11 mouse cellular contexts compared by ENCODE assay signal in genomic region chr10:43689914-43690316, GRCm38 (mm10).
DNase-seq lines count a peak whose midpoint lies in the region; ATAC-seq and TF ChIP-seq lines count a peak whose summit lies in the region.
"Had no signal": no experiment of that assay in that cellular context is flagged by ENCODE, and none has a peak within 500 bp of the region (broad histone marks: within the 10 kb centered on the region; RNA-seq: fewer than 3 reads in every experiment).

No protein-coding gene starts in this region.

- H3K27me3 ChIP-seq in heart, embryonic 13.5 days (replicated peaks), result no peaks in the 10 kb centered on the region
- H3K27me3 ChIP-seq in lung, postnatal 0 days (replicated peaks; ENCODE audit: insufficient read depth, low read length), result no peaks in the 10 kb centered on the region
- H3K27me3 ChIP-seq in intestine, embryonic 14.5 days (replicated peaks; ENCODE audit: control insufficient read depth, insufficient read depth, low read length), result no peaks in the 10 kb centered on the region
- H3K27me3 ChIP-seq in hindbrain, embryonic 12.5 days, result no peaks in the 10 kb centered on the region

- 29% methylated on average over 8 of the region's 8 CpGs for WGBS in heart, embryonic 13.5 days
- WGBS in lung, postnatal 0 days, result 23% methylated on average over 8 of the region's 8 CpGs
- WGBS in intestine, embryonic 14.5 days, result 14% methylated on average over 8 of the region's 8 CpGs
- 57% methylated on average over 8 of the region's 8 CpGs for WGBS in hindbrain, embryonic 12.5 days

- peak overlapping the region; percentile 56 for H3K4me2 ChIP-seq in heart, embryonic 13.5 days
- peak overlapping the region; percentile 42 for H3K4me2 ChIP-seq in lung, postnatal 0 days (replicated peaks; ENCODE audit: low read depth, low read length)
- H3K4me2 ChIP-seq in intestine, embryonic 14.5 days (ENCODE audit: low read length), result peak overlapping the region; percentile 34
- H3K4me2 ChIP-seq in hindbrain, embryonic 12.5 days (replicated peaks), result no peak overlapping the region
- H3K4me2 ChIP-seq: liver, embryonic 12.5 days had no signal

- no peak overlapping the region for H3K27ac ChIP-seq in heart, embryonic 13.5 days (replicated peaks)
- no peak overlapping the region for H3K27ac ChIP-seq in lung, postnatal 0 days (ENCODE audit: low read length)
- H3K27ac ChIP-seq in intestine, embryonic 14.5 days (ENCODE audit: low read depth), result peak overlapping the region; percentile 40
- H3K27ac ChIP-seq in hindbrain, embryonic 12.5 days, result no peak overlapping the region
- H3K27ac ChIP-seq: liver, embryonic 12.5 days had no signal

- H3K4me3 ChIP-seq in heart, embryonic 13.5 days, result no peak overlapping the region
- no peak overlapping the region for H3K4me3 ChIP-seq in lung, postnatal 0 days (ENCODE audit: low read depth, low read length)
- H3K4me3 ChIP-seq in intestine, embryonic 14.5 days (ENCODE audit: low read depth, low read length), result no peak overlapping the region
- H3K4me3 ChIP-seq in hindbrain, embryonic 12.5 days, result no peak overlapping the region
- H3K4me3 ChIP-seq: liver, embryonic 12.5 days had no signal

- no peaks in the 10 kb centered on the region for H3K9me3 ChIP-seq in heart, embryonic 13.5 days
- H3K9me3 ChIP-seq in lung, postnatal 0 days (ENCODE audit: low read length), result no peaks in the 10 kb centered on the region
- no peaks in the 10 kb centered on the region for H3K9me3 ChIP-seq in intestine, embryonic 14.5 days (ENCODE audit: control insufficient read depth, low read length)
- no peaks in the 10 kb centered on the region for H3K9me3 ChIP-seq in hindbrain, embryonic 12.5 days (replicated peaks)
- H3K9me3 ChIP-seq: liver, embryonic 12.5 days had no signal

- peaks cover 44% of the 10 kb centered on the region for H3K4me1 ChIP-seq in heart, embryonic 13.5 days
- H3K4me1 ChIP-seq in lung, postnatal 0 days (ENCODE audit: insufficient read depth, low read depth, low read length), result peaks cover 11% of the 10 kb centered on the region; the same call in 1 of the 2 replicates
- H3K4me1 ChIP-seq in intestine, embryonic 14.5 days (replicated peaks; ENCODE audit: control insufficient read depth, insufficient read depth, low read length), result peaks cover 18% of the 10 kb centered on the region
- H3K4me1 ChIP-seq in hindbrain, embryonic 12.5 days, result peaks cover 6% of the 10 kb centered on the region; the same call in 1 of the 2 replicates

- H3K9ac ChIP-seq in heart, embryonic 13.5 days, result peak overlapping the region; percentile 47; the same call in 1 of the 2 replicates
- no peak overlapping the region for H3K9ac ChIP-seq in lung, postnatal 0 days (replicated peaks; ENCODE audit: low read depth)
- no peak overlapping the region for H3K9ac ChIP-seq in intestine, embryonic 14.5 days (ENCODE audit: low read length)
- no peak overlapping the region for H3K9ac ChIP-seq in hindbrain, embryonic 12.5 days
- H3K9ac ChIP-seq: liver, embryonic 12.5 days had no signal

- H3K36me3 ChIP-seq in heart, embryonic 13.5 days, result no peaks in the 10 kb centered on the region
- H3K36me3 ChIP-seq in lung, postnatal 0 days (ENCODE audit: insufficient read depth, low read length), result no peaks in the 10 kb centered on the region
- H3K36me3 ChIP-seq in intestine, embryonic 14.5 days (ENCODE audit: control insufficient read depth, insufficient read depth, low read length), result no peaks in the 10 kb centered on the region
- no peaks in the 10 kb centered on the region for H3K36me3 ChIP-seq in hindbrain, embryonic 12.5 days
- H3K36me3 ChIP-seq: liver, embryonic 12.5 days had no signal

- no peak for DNase-seq in heart, adult 9 months (ENCODE audit: low spot score in 2 of 2)
- peak; percentile 10 for DNase-seq in lung, postnatal 0 days (ENCODE audit: low spot score)
- DNase-seq in lung, postnatal 14 days, result no peak
- DNase-seq in intestine, embryonic 14.5 days (ENCODE audit: low spot score), result no peak
- DNase-seq in ovary, postnatal 36 days (ENCODE audit: low spot score), result no peak
- DNase-seq: kidney, adult 9 months; retina, postnatal 1 day; thymus, postnatal 36 days had no signal

- TF ChIP-seq EP300 in lung, postnatal 0 days (IDR thresholded peaks at IDR 0.05), result no peak

- no peak for ATAC-seq in heart, embryonic 13.5 days (ENCODE audit: extremely low read depth, insufficient number of reproducible peaks, low FRiP score, low TSS enrichment)
- ATAC-seq in lung, postnatal 0 days, result peak; percentile 30; the same call in 1 of the 2 replicates
- ATAC-seq in intestine, embryonic 14.5 days (replicated peaks; ENCODE audit: low FRiP score, low TSS enrichment, low read depth), result no peak
- no peak for ATAC-seq in hindbrain, embryonic 12.5 days (ENCODE audit: low FRiP score)
- ATAC-seq: liver, embryonic 12.5 days had no signal

- TF ChIP-seq CTCF in lung, postnatal 0 days (IDR thresholded peaks at IDR 0.05), result no peak
